Mouse (Mus musculus) midbrain, postnatal 0 days (tissue): ENCODE measurements around the gene Lmntd1. TPM values are rescaled to one million over a fixed set of nuclear protein-coding genes. Genes with fewer than 3 reads are reported as not detected.
"Not testable (repeated sequence)": the region's sequence is repeated elsewhere in the genome, so short reads cannot be mapped to it uniquely, and the experiment has no call there.

Experiments used
- ATAC-seq: fragments of 200-750 bp; cut with Nextera tagmentation; 2 replicates; pipeline ENCODE4 v1.8.0; 2017; ENCODE audit warnings: moderate number of reproducible peaks, mild to moderate bottlenecking, moderate TSS enrichment, moderate library complexity; ENCODE audit not compliant: low FRiP score
- DNase-seq: peaks from one replicate; pipeline ENCODE4 v3.0.0-alpha.2; 2015; ENCODE audit warnings: low spot score
- H3K27ac ChIP-seq: fragments of 300-500 bp; sonication (generic); 2 replicates; pipeline ENCODE4 v1.5.1; 2014; ENCODE audit warnings: low read depth, mild to moderate bottlenecking, low read length, mixed read lengths
- H3K27me3 ChIP-seq: fragments of 300-500 bp; sonication (generic); 2 replicates; pipeline ENCODE4 v1.6.1; 2014; ENCODE audit warnings: low read length, control low read depth, mixed read lengths; ENCODE audit not compliant: insufficient read depth
- H3K36me3 ChIP-seq: fragments of 300-500 bp; sonication (generic); 2 replicates; pipeline ENCODE4 v1.6.1; 2014; ENCODE audit warnings: low read length, control low read depth, mixed read lengths; ENCODE audit not compliant: insufficient read depth
- H3K4me1 ChIP-seq: fragments of 300-500 bp; sonication (generic); 2 replicates; pipeline ENCODE4 v1.6.1; 2014; ENCODE audit warnings: mild to moderate bottlenecking, control low read depth, antibody characterized with exemption, low read length, mixed read lengths; ENCODE audit not compliant: insufficient read depth
- H3K4me2 ChIP-seq: fragments of 300-500 bp; sonication (generic); 2 replicates; pipeline ENCODE4 v1.6.1; 2014; ENCODE audit warnings: low read depth, mild to moderate bottlenecking, low read length, mixed read lengths; ENCODE audit not compliant: poor library complexity, severe bottlenecking
- H3K4me3 ChIP-seq: fragments of 300-500 bp; sonication (generic); 2 replicates; pipeline ENCODE4 v1.5.1; 2014; ENCODE audit warnings: low read depth, mild to moderate bottlenecking, low read length, moderate library complexity
- H3K9ac ChIP-seq: fragments of 300-500 bp; sonication (generic); replicated peaks from 2 replicates; pipeline ENCODE4 v1.6.1; 2014; ENCODE audit warnings: mild to moderate bottlenecking, low read length, moderate library complexity, mixed read lengths; ENCODE audit not compliant: poor library complexity, severe bottlenecking
- H3K9me3 ChIP-seq: fragments of 300-500 bp; sonication (generic); 2 replicates; pipeline ENCODE4 v1.6.1; 2016; ENCODE audit warnings: low read length, control low read depth
- CTCF ChIP-seq: IDR thresholded peaks from 2 replicates; pipeline ENCODE4 v1.5.1; 2016; ENCODE audit warnings: antibody characterized with exemption, mild to moderate bottlenecking
- WGBS: fragments of 180-500 bp; shearing (Covaris S2); extraction: QIAGEN DNeasy Blood & Tissue Kit; methylation state at CpG from one replicate; pipeline ENCODE4 v1.1.7; 2014; 5-methylcytosine and 5-hydroxymethylcytosine counted together
- polyA plus RNA-seq: library from polyadenylated mRNA; unstranded; fragments of >200 nt; fragmentation: Nextera tagmentation; extraction: Ambion mirVana; gene quantifications from 2 replicates; pipeline ENCODE4 v1.2.1, GENCODE M21; 2015
- total RNA-seq: library from RNA; depleted of rRNA; stranded (reverse); fragments of >200 nt; gene quantifications from 2 replicates; pipeline ENCODE4 v1.2.3, GENCODE M21; 2014

Lmntd1 gene
- total and polyA plus RNA-seq, 2 experiments from 2014 or later: 2.0 to 2.7 TPM

DNA sequence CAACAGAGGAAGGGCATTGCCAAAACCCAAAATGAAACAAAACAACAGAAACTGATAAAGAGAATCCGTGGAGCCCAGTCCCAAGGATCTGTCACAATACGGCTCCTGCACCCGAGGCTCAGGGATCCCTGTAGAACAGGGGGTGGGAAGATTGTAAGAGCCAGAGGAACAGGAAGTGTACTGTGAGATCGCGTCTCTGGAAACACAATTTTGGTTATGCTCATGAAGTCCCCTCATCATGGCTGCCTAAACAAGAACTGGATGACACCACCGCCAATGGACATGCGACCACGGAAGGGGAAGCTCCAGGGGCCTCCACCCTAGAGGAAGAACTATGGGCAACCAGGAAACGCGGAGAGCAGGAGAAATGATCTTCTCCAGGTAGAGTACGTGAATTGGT is 271.3 kb downstream of the Lmntd1 start:
- no peak for TF ChIP-seq CTCF
- no peak for DNase-seq
- Histone ChIP-seq H3K4me1 (no peaks in the 10 kb centered on the region), H3K27me3 (no peaks in the 10 kb centered on the region), H3K4me2 (no peak overlapping the region), H3K36me3 (no peaks in the 10 kb centered on the region), H3K27ac (no peak overlapping the region), H3K9ac (no peak overlapping the region), H3K9me3 (no peaks in the 10 kb centered on the region), H3K4me3 (no peak overlapping the region)
- ATAC-seq: no peak
- WGBS: 84% methylated on average over 11 of the region's 11 CpGs

DNA sequence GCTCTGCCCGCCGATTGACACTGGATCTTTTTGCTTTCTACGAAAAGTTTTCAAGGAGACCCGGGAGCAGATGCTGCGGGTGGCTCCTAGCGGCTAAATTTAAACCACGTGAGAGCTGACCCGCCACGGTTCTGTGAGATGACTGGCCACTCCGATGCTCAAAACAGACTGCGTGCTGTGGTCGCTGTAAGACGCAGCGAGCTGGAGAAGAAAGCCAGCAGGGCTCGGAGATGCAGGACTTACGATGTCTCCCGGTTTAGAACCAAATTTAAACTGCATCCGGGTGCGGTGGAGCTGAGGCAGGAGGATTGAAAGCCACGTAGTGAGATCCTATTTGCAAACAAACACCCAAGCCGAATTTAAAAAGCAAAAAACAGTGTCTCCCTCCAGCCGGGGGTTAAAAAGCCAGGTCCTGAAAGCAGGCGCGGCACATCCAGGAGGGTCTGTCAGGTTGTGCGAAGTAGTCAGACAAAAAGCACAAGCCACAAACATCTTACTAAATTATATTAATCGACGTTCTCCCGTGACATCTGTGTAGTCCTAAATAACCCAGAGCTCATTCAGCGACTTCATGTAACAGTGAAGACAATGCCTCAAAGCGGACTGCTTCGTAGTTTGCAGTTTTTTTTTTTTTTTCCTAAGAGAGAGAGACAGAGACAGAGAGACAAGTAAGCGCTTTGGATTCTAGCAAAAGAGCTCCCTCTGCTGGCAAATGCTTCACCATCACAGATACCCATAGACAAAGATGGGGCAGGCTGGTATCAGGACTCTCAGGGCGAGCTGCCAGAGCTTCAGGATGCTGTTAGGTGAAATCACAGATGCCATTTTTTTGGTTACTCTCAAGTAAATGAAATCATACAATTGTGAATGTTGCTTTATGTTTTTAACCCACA is 272.6 kb downstream of the Lmntd1 start:
- under 1% methylated on average over 33 of the region's 33 CpGs for WGBS
- Histone ChIP-seq H3K36me3 (no peaks in the 10 kb centered on the region), H3K4me2 (peak overlapping the region; percentile 87), H3K27ac (peak overlapping the region; percentile 77), H3K4me3 (peak overlapping the region; percentile 47), H3K9me3 (no peaks in the 10 kb centered on the region), H3K9ac (peak overlapping the region; percentile 37; the same call in 1 of the 2 replicates), H3K27me3 (no peaks in the 10 kb centered on the region), H3K4me1 (no peaks in the 10 kb centered on the region)
- TF ChIP-seq CTCF: peak; percentile 91
- ATAC-seq (peak; percentile 50; the same call in 1 of the 2 replicates), DNase-seq (peak; percentile 97)

DNA sequence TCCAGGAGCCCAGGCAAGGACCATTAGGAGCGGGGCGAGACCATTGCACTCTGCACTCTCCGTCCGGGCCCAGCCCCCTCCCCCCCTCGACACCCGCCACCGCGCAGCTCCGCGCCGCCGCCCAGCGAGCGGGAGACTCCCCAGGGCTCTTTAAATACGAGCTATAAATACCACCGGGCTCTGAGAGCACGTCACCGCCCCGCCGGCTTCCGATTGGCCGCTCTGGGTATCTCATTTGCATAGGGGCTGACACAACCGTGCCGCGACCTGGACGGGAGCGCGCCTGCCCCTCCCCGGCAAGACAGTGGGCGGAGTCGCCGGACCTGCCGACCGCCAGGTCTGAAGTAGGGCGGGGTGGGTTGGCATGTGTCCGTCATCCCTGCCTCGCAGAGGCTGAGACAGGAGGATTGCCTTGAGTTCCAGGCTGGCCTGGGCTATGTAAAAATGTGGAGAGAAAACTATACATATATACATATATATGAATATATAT is 273.4 kb downstream of the Lmntd1 start:
- ATAC-seq: peak; percentile 91

DNA sequence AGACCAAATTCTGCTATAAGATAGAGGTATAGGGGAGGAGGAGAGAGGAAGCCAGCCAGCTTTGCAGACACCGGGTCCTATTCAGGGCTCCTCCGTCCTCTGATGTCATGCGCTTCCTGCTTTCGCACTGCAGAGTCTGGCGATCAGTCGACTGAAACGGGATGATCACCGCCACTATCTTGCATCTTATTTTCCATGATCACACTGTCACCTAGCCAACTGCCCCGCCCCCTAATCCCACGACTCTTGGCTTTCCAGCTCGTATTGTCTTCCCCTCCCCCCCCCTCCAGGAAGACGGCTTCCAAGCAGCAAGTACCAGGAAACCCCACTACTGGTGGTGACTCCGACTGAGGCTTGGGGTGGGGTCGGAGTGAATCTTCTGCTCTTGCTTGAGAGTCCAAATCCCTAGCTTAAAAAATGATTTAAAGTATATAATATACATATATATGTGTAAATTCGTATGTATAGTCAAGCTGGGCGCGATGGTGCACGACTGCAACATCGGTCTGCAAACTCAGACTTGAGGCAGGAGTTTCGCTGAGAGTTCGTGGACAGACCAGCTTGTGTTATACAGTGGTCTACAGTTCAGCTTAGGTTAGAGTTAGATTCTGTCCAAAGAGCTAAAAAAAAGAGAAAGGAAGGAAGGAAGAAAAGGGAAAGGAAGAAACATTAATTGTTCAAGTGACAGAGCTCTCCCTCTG is 274.0 kb downstream of the Lmntd1 start:
- peak overlapping the region; percentile 47 for H3K4me3 ChIP-seq
- WGBS: under 1% methylated on average over 21 of the region's 21 CpGs
- no peak for TF ChIP-seq CTCF
- peak; percentile 41 for ATAC-seq
- H3K4me2 ChIP-seq: peak overlapping the region; percentile 87
- H3K4me1 ChIP-seq: no peaks in the 10 kb centered on the region
- H3K9me3 ChIP-seq: no peaks in the 10 kb centered on the region
- no peaks in the 10 kb centered on the region for H3K36me3 ChIP-seq
- peak overlapping the region; percentile 50 for H3K9ac ChIP-seq
- no peaks in the 10 kb centered on the region for H3K27me3 ChIP-seq
- peak; percentile 69 for DNase-seq
- peak overlapping the region; percentile 77 for H3K27ac ChIP-seq

More for the DNA sequence above, 273.4 kb downstream of the Lmntd1 start:
- H3K4me1 ChIP-seq: no peaks in the 10 kb centered on the region
- 1% methylated on average over 37 of the region's 37 CpGs for WGBS
- no peaks in the 10 kb centered on the region for H3K27me3 ChIP-seq
- H3K4me3 ChIP-seq: peak overlapping the region; percentile 47
- DNase-seq: peak; percentile 96
- H3K9ac ChIP-seq: peak overlapping the region; percentile 50
- H3K9me3 ChIP-seq: no peaks in the 10 kb centered on the region
- H3K4me2 ChIP-seq: peak overlapping the region; percentile 87
- H3K27ac ChIP-seq: peak overlapping the region; percentile 77
- no peak for TF ChIP-seq CTCF
- H3K36me3 ChIP-seq: no peaks in the 10 kb centered on the region

DNA sequence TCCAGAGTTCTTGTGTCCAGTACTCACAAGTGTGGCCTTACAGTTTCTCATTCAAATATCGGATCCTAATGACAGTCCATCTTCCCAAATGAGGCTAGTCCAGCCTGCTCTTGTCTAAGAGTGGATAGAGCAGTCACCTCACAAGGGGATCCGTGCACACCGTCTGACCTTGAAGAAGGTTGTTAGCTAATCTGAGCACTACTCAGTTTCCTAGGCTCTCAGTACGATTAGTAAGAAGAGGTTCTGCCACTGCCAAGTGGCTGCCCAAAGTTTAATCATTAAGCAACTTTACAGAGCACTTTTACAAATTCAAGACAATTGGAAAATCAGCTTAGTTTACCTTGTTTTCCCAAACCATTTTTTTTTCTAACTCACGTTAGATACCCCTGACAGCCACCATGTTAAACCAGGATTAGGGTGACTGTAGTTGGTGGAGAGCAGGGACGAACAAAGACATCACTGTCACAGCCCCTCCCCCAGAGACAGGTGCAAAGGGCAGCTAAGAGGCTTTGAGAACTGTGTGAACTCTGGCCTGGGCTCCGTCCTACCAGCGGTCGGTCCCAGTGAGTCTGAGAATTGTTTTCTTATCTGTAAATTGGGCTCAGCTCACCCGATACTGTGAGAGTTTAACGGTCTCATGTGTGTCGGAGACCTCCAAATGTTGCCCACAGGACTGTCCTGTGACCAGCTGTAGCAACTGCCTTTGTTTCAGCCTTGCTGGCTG is 275.4 kb downstream of the Lmntd1 start:
- H3K27ac ChIP-seq: no peak overlapping the region
- no peaks in the 10 kb centered on the region for H3K9me3 ChIP-seq
- DNase-seq: no peak
- H3K36me3 ChIP-seq: no peaks in the 10 kb centered on the region
- no peak for ATAC-seq
- peak overlapping the region; percentile 87; the same call in 1 of the 2 replicates for H3K4me2 ChIP-seq
- WGBS: 38% methylated on average over 12 of the region's 12 CpGs
- no peaks in the 10 kb centered on the region for H3K27me3 ChIP-seq
- H3K9ac ChIP-seq: no peak overlapping the region
- no peaks in the 10 kb centered on the region for H3K4me1 ChIP-seq
- TF ChIP-seq CTCF: no peak
- no peak overlapping the region for H3K4me3 ChIP-seq

DNA sequence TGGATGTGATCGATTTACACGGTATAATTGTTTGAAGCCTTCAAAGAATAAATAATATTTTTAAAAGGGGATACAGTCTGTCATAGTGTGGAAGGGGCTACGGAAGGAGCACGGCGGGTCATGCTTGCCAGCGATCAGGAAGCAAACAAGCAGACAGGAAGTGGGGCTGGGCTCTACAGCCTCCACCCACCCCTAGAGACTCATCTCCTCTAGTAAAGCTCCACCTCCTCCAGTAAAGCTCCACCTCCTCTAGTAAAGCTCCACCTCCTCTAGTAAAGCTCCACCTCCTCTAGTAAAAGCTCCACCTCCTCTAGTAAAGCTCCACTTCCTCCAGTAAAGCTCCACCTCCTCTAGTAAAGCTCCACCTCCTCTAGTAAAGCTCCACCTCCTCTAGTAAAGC is 276.6 kb downstream of the Lmntd1 start:
- 81% methylated on average over 6 of the region's 6 CpGs for WGBS
- not testable (repeated sequence) for H3K27me3 ChIP-seq, DNase-seq, H3K36me3 ChIP-seq, H3K4me3 ChIP-seq, H3K27ac ChIP-seq, H3K4me1 ChIP-seq, H3K9ac ChIP-seq, ATAC-seq, H3K9me3 ChIP-seq, H3K4me2 ChIP-seq
